Mouse (Mus musculus): ENCODE data around the gene Vwa5b2. TPM values are rescaled to one million over a fixed set of nuclear protein-coding genes. Genes with fewer than 3 reads are reported as not detected.

The Vwa5b2 gene
- 2.0 and 3.0 TPM in 2 replicates for polyA plus RNA-seq (2016; fragmentation: Nextera tagmentation; extraction: Ambion mirVana)

DNA sequence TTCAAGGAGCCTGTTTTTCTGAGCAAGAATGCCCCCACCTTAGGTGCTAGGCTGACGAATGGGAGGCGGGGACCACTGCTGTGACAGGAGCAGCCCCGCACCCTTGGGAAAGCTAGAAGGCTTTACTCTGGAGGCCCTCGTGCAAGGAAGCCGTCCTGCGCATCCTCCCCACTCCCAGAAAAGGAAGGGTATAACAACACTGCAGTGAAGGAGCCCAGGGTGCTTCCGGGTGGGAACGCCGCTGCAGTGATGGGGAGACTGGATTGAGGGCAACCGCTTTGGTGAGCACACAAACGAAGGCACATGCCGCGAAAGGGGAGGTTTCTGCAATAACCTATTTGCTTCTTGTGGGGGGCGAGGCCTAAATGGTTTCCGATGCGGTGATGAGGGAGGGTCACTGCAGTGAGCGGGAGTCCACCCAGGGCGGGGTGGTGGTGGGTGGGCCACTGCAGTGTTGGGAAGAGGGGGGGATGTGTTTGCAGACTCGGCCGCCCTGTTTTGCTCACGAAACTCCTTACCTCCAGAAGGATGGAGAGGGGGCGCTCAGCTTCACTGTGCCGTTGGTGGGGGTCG lies at the start of gene Vwa5b2:
Gene Vwa5b2 (plus strand): TSS at position 106 of the 573 bp plus-strand sequence.
- no peak for DNase-seq (ENCODE audit: low spot score)
- Histone ChIP-seq H3K27me3 (replicated peaks; ENCODE audit: low read depth, poor library complexity, severe bottlenecking) (peaks cover 74% of the 10 kb centered on the region), H3K4me1 (peaks cover 25% of the 10 kb centered on the region), H3K27ac (replicated peaks) (peak within 1 kb of the TSS; percentile 1), H3K36me3 (replicated peaks) (no peaks in the 10 kb centered on the region), H3K9me3 (no peaks in the 10 kb centered on the region), H3K4me3 (peak within 1 kb of the TSS; percentile 64)
- under 1% methylated on average over 24 of the region's 24 CpGs for WGBS

DNA sequence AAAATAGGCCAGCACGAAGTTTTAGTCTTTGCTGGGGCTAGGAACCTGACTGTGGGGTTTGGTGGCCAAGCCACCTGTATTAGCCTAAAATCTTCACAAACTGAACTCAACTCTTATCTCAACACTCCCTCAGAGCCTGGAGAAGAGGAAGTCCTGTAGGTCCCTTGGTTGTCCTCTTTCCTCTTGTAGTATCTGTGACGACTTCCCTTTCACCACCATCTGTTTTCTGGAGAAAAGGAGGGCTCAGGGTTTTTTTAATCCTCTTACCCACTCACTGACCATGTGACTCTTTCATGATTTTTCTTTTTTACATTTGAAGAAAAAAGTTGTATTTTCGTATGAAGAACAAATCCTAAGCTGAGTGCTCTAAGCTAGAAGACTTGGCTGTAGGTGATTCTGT lies 49.6 kb upstream of the Vwa5b2 start:
- no peak for DNase-seq (ENCODE audit: low spot score)
- H3K9me3 ChIP-seq, result no peaks in the 10 kb centered on the region
- H3K4me1 ChIP-seq, result peaks cover 23% of the 10 kb centered on the region
- H3K36me3 ChIP-seq (replicated peaks), result peaks cover 71% of the 10 kb centered on the region
- H3K27ac ChIP-seq (replicated peaks), result no peak overlapping the region
- H3K4me3 ChIP-seq, result no peak overlapping the region
- H3K27me3 ChIP-seq (replicated peaks; ENCODE audit: low read depth, poor library complexity, severe bottlenecking), result no peaks in the 10 kb centered on the region
- 82% methylated on average over 3 of the region's 3 CpGs for WGBS

DNA sequence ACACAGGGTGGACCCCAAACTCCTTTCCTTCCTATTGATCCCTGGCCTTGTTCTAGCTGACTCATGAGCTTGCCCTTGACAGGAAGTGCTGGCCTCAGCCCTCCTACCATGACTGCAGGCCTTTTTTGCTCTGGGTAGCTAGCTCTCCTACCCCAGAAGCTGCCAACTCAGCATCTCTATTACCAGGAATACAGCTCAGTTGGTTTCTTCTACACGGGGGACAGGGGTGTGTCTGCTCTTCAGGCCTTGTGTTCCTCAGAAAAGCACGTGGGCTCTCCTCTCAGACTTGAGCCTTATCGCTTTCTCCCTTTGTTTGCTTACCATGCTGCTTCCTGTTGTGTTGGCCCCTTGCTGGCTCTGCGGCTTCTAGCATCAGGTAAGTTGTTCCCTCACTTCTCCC lies 48.8 kb upstream of the Vwa5b2 start:
- H3K4me1 ChIP-seq, result peaks cover 23% of the 10 kb centered on the region
- peaks cover 79% of the 10 kb centered on the region for H3K36me3 ChIP-seq (replicated peaks)
- H3K9me3 ChIP-seq, result no peaks in the 10 kb centered on the region
- no peak overlapping the region for H3K4me3 ChIP-seq
- H3K27ac ChIP-seq (replicated peaks), result no peak overlapping the region
- no peaks in the 10 kb centered on the region for H3K27me3 ChIP-seq (replicated peaks; ENCODE audit: low read depth, poor library complexity, severe bottlenecking)
- DNase-seq (ENCODE audit: low spot score), result no peak
- WGBS, result 85% methylated on average over 4 of the region's 4 CpGs

DNA sequence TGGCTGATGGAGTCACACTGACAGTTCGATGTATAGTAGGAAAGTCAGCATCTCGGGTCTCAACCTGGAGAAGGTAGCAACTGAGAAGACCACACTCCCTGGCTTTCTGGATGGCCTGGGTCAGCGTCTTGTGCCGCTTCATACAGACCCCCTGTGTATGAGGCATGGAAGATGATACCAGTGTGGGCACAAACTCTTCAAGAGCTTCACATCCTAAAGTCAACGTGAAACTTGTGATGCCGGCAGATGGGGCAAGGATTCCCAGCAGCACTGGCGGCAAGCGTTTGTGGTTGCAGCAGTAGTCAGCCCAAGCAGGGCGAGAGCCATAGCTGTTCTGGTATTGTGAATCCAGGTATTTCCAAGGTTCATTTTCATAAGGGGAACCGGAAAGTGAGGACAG lies 43.6 kb upstream of the Vwa5b2 start:
- Histone ChIP-seq H3K27ac (replicated peaks) (no peak overlapping the region), H3K27me3 (replicated peaks; ENCODE audit: low read depth, poor library complexity, severe bottlenecking) (no peaks in the 10 kb centered on the region), H3K4me3 (no peak overlapping the region), H3K9me3 (no peaks in the 10 kb centered on the region), H3K4me1 (peaks cover 16% of the 10 kb centered on the region), H3K36me3 (replicated peaks) (peaks cover 64% of the 10 kb centered on the region)
- no peak for DNase-seq (ENCODE audit: low spot score)
- 90% methylated on average over 10 of the region's 10 CpGs for WGBS

DNA sequence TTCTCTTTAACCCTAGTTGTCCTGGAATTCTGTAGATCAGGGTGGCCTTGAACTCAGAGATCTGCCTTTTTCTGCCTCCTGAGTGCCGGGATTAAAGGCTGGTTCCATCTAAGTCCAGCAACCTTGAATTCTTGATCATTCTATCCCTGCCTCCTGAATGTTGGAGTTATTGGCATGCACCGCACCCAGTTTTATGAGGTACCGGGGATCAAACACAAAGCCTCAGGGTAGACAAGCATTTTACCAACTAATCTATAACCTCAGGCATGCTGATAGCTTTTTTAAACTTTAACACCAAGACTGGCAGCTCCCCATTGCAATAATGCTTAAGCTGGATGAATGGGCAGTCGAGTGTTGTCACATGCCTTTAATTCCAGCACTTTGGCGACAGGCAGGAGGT lies 41.8 kb upstream of the Vwa5b2 start:
- Histone ChIP-seq H3K4me1 (peaks cover 16% of the 10 kb centered on the region), H3K4me3 (peak overlapping the region; percentile 93), H3K27ac (replicated peaks) (no peak overlapping the region), H3K9me3 (no peaks in the 10 kb centered on the region), H3K27me3 (replicated peaks; ENCODE audit: low read depth, poor library complexity, severe bottlenecking) (no peaks in the 10 kb centered on the region), H3K36me3 (replicated peaks) (peaks cover 64% of the 10 kb centered on the region)
- 61% methylated on average over 5 of the region's 5 CpGs for WGBS
- DNase-seq (ENCODE audit: low spot score), result no peak

DNA sequence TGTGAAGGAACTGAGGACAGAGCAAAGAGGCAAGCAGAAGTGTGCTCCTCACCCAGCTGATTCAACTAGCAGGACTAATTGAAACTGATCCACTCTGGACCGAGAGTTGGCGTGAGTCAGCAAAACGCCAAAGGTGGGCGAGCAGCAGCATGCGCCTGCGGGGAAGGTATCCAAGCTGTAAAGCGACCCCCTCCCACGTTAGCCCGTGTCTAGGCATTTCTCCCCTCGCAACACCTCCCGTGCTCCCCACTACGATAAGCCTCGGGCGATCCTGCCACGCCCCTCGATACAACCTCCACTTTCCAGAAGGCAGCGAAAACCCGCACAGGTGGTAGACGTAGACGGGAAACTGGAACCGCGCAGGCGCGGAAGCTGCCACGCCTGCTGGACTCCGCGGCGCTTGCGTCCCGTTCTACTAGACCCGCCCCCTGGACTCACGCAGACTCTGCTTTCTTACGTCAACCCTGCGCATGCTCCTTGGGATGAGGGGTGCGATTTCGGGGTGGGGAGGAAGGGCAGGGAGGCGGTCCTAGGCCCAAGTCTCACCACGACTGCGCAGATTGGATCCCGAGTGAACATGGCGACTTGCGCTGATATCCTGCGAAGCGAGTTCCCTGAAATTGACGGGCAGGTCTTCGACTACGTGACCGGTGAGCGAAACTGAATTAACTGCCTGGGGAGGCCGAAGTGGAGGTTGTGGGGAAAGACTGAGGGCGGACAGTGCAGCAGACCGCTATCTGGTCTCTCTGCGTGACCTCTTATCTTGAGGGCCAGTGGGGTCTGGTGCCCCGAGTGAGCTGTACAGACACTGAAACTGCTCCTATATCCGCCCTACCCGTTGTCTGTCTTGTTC lies 40.9 kb upstream of the Vwa5b2 start, which contains the start of gene Abcf3:
Gene Abcf3 (plus strand): TSS at position 482 of the 853 bp plus-strand sequence.
- no peaks in the 10 kb centered on the region for H3K27me3 ChIP-seq (replicated peaks; ENCODE audit: low read depth, poor library complexity, severe bottlenecking)
- H3K36me3 ChIP-seq (replicated peaks), result peaks cover 65% of the 10 kb centered on the region
- H3K27ac ChIP-seq (replicated peaks), result peak within 1 kb of the TSS; percentile 78
- peak within 1 kb of the TSS; percentile 93 for H3K4me3 ChIP-seq
- peak; percentile 99 for DNase-seq (ENCODE audit: low spot score)
- no peaks in the 10 kb centered on the region for H3K9me3 ChIP-seq
- under 1% methylated on average over 56 of the region's 56 CpGs for WGBS
- H3K4me1 ChIP-seq, result peaks cover 16% of the 10 kb centered on the region

DNA sequence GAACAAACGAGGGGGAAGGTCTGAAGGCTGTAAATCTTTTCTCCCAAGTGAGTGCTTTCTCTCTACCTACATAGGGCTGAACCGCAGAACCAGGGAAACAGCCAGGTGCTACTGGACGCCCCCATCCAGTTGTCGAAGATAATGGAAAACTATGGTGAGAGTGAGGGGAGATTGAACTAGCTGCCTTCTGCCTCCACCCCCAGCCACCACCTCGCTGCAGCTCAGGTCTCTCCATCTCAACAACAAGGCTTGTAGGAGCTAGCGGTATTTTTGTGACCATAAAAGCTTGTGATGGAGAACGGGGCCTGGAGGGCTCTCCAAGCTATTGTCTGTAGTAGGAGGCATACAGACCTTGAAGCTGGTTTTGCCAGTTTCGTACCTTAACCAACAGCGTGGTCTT lies 40.1 kb upstream of the Vwa5b2 start:
- H3K27me3 ChIP-seq (replicated peaks; ENCODE audit: low read depth, poor library complexity, severe bottlenecking), result no peaks in the 10 kb centered on the region
- H3K27ac ChIP-seq (replicated peaks), result peak overlapping the region; percentile 78

DNA sequence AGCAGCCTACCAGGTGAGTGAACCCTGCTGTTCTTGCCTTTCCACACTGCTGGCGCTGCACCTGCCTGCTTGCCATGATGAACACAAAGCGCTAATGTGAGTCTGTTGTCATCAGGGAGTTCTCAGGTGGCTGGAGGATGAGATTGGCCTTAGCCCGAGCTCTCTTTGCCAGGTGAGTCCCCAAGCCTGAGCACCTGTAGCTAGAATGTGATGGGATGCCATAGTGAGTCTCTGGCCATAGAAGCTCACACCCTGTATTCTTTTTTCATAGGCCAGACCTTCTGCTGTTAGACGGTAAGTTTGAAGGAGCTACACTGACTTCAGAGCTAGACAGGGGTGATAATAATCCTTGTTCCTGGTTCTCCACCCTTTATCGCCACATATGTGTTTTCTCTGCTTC lies 37.6 kb upstream of the Vwa5b2 start:
- no peak for DNase-seq (ENCODE audit: low spot score)
- peaks cover 16% of the 10 kb centered on the region for H3K4me1 ChIP-seq
- no peaks in the 10 kb centered on the region for H3K9me3 ChIP-seq
- no peak overlapping the region for H3K4me3 ChIP-seq
- peaks cover 62% of the 10 kb centered on the region for H3K36me3 ChIP-seq (replicated peaks)
- H3K27ac ChIP-seq (replicated peaks), result no peak overlapping the region
- no peaks in the 10 kb centered on the region for H3K27me3 ChIP-seq (replicated peaks; ENCODE audit: low read depth, poor library complexity, severe bottlenecking)
- WGBS, result 94% methylated on average over 5 of the region's 5 CpGs

More for the DNA sequence above, 40.1 kb upstream of the Vwa5b2 start:
- no peaks in the 10 kb centered on the region for H3K9me3 ChIP-seq
- no peak for DNase-seq (ENCODE audit: low spot score)
- peak overlapping the region; percentile 93 for H3K4me3 ChIP-seq
- peaks cover 67% of the 10 kb centered on the region for H3K36me3 ChIP-seq (replicated peaks)
- 58% methylated on average over 9 of the region's 9 CpGs for WGBS
- H3K4me1 ChIP-seq, result peaks cover 16% of the 10 kb centered on the region

DNA sequence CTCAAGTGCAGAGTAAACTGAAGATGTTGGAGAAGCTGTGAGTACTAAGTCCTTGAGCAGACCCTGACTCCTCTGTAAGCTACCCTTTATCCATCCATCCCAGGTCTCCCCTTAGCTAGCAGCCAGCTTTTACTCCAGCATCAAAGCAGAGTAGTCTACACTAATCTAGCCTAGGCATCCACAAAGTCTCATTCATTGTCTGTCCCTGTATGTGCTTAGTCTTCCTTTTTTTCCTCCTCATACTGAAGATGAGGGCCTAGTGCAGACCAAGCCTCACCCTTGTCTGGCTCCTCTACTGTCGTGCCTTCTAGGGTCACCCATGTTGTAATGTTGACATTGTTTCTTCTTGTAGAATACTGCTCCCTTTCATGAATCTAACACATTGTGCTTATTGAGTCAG lies 36.7 kb upstream of the Vwa5b2 start:
- Histone ChIP-seq H3K4me1 (peaks cover 13% of the 10 kb centered on the region), H3K27me3 (replicated peaks; ENCODE audit: low read depth, poor library complexity, severe bottlenecking) (no peaks in the 10 kb centered on the region), H3K4me3 (no peak overlapping the region), H3K27ac (replicated peaks) (no peak overlapping the region), H3K36me3 (replicated peaks) (peaks cover 67% of the 10 kb centered on the region), H3K9me3 (no peaks in the 10 kb centered on the region)
- 93% methylated on average over 1 of the region's 1 CpGs for WGBS
- DNase-seq (ENCODE audit: low spot score), result no peak

DNA sequence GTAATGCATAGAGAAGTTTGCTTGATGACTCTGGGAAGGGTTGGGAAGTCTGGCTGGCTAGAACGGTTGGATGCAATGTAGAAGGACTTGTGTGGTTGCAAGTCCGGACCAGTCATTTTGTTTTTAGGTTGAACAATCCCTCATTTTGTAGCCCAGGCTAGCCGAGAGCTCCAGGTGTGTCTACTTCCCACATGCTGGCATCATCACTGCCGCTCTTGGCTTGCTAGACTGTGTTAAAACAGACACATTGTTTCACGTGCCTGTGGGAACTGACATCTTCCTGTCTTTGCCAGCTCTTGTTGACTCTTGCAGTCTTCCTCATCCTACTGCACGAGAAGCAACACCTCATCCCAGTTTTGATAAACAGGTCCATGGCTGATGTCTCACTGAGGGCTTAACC lies 34.3 kb upstream of the Vwa5b2 start:
- H3K4me3 ChIP-seq, result no peak overlapping the region
- 89% methylated on average over 6 of the region's 6 CpGs for WGBS
- H3K36me3 ChIP-seq (replicated peaks), result peaks cover 88% of the 10 kb centered on the region

DNA sequence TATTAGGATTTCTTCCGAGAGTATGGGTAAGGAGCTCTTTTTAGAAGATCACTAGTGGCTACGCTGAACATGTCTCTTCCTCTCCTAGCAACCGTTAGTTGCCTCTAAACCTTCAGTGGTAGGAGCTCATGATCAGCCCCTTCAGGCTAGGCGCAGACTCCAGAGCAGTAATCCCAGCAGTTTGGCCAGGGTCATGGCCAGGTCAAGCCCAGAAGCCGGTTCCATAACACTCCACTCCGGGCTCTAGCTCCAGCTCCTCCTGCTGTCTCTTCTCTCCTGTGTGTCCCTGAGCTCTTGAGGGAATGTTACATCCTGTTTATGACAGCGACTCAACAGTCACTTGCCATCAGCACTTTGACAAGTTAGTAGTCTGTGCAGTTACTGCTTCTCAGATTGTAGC lies 31.9 kb upstream of the Vwa5b2 start:
- Histone ChIP-seq H3K4me1 (no peaks in the 10 kb centered on the region), H3K27ac (replicated peaks) (no peak overlapping the region), H3K4me3 (no peak overlapping the region), H3K36me3 (replicated peaks) (peaks cover 89% of the 10 kb centered on the region), H3K27me3 (replicated peaks; ENCODE audit: low read depth, poor library complexity, severe bottlenecking) (no peaks in the 10 kb centered on the region), H3K9me3 (no peaks in the 10 kb centered on the region)
- DNase-seq (ENCODE audit: low spot score), result no peak
- 75% methylated on average over 7 of the region's 7 CpGs for WGBS

More for the DNA sequence above, 34.3 kb upstream of the Vwa5b2 start:
- Histone ChIP-seq H3K27me3 (replicated peaks; ENCODE audit: low read depth, poor library complexity, severe bottlenecking) (no peaks in the 10 kb centered on the region), H3K4me1 (no peaks in the 10 kb centered on the region), H3K9me3 (no peaks in the 10 kb centered on the region), H3K27ac (replicated peaks) (no peak overlapping the region)
- no peak for DNase-seq (ENCODE audit: low spot score)

DNA sequence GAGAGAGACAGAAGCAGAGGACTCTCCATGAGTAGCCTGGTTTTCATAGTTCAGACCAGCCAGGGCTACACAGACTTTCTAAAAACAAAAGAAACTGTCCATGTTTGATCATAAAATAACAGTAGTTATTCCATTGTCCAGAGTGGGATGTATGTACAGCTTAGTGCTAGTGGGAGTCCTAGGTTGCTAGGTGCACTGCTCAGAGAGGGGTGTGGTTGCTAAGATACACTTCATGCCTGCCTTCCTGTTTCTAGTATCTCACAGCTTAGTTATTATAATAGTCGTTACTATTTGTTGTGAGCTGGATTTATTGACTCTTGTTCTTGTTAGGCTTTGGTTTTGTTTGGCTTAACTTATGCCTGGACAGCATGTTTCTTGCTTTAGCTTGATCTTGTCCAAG lies 24.2 kb upstream of the Vwa5b2 start:
- H3K36me3 ChIP-seq (replicated peaks), result peaks cover 35% of the 10 kb centered on the region
- H3K27ac ChIP-seq (replicated peaks), result no peak overlapping the region
- H3K9me3 ChIP-seq, result no peaks in the 10 kb centered on the region
- 77% methylated on average over 1 of the region's 1 CpGs for WGBS
- no peaks in the 10 kb centered on the region for H3K4me1 ChIP-seq
- no peak for DNase-seq (ENCODE audit: low spot score)
- no peaks in the 10 kb centered on the region for H3K27me3 ChIP-seq (replicated peaks; ENCODE audit: low read depth, poor library complexity, severe bottlenecking)
- H3K4me3 ChIP-seq, result no peak overlapping the region

All from embryonic facial prominence, embryonic 10.5 days (tissue).